Mouse (Mus musculus) urinary bladder, postnatal 36 days (tissue): Measurements from ENCODE around the gene Rnf224.
"Not testable (repeated sequence)": the region's sequence is repeated elsewhere in the genome, so short reads cannot be mapped to it uniquely, and the experiment has no call there.

ENCODE experiments used
- DNase-seq, 2 experiments: peaks; one replicate each; pipeline ENCODE4 v3.0.0; 2022; ENCODE audit warnings: low spot score in 2 of 2, mixed read lengths in 1 of 2

The Rnf224 gene

GRCm38 (mm10) chr2:25236614-25237013, at the start of gene Rnf224:
TSS of gene Rnf224 (minus strand) at chr2:25236787.
- DNase-seq: no peak

- DNase-seq: no peak
Measured at GRCm38 (mm10) chr2:25286314-25286713, 49.7 kb upstream of the Rnf224 start.

DNA sequence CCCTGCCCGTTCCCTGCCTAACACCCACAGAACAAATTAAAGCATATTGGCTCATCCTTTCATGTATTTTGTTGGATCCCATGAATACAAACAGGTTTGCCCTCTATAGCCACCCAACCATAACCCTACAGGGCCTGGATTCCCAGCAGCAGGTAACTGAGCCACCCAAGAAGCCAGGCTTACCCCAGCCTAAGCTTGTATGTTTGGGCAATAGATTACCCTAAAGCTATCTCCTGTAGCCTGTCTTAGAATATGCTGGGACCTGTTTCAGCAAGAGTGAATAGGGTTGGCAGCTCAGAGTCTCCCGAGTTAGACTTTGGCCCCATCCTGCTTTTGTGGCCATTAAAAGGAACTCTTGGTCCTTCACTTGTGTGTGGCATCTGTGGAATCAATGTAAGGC, 49.0 kb upstream of the Rnf224 start:
- no peak for DNase-seq

- DNase-seq: peak; percentile 79
Measured at GRCm38 (mm10) chr2:25278928-25279882, 42.6 kb upstream of the Rnf224 start.

GRCm38 (mm10) chr2:25273010-25273409, 36.4 kb upstream of the Rnf224 start:
- DNase-seq: no peak

GRCm38 (mm10) chr2:25272515-25272914, 35.9 kb upstream of the Rnf224 start:
- DNase-seq: no peak

GRCm38 (mm10) chr2:25271827-25272511, 35.4 kb upstream of the Rnf224 start, which contains the start of the genes Ssna1 and Anapc2:
TSS of gene Ssna1 (minus strand) at chr2:25272438.
TSS of gene Anapc2 (plus strand) at chr2:25272478.
- DNase-seq: peak; percentile 98

DNA sequence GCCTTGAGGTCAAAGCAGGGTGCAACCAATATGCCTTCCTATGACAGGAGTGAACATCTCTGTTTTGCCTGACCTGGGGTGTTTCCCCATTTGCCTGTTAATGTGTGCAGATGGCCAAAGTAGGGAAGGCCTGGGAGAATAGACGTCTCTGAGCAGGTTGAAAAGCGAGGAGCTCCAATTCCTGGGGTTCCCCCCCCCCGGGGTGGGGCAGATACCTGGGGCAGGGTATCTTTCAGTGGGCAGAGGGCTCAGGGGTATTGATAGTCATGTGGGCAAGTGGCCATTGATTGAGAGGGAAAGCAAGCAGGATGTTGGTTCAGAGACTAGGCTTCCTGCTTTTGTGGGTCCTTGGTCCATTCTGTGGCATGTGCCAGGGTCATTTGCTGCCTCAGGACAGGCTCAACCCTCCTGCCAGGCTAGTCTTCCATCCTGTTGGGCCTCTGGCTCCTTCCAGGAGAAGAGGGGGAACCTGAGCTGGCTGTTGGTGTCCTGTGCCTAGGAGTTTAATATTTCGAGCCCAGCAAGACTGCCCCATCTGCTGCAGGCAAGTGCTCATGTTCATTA, 31.2 kb upstream of the Rnf224 start:
- DNase-seq: no peak

- no peak for DNase-seq
Measured at GRCm38 (mm10) chr2:25267241-25267640, 30.7 kb upstream of the Rnf224 start.

GRCm38 (mm10) chr2:25266720-25267119, 30.1 kb upstream of the Rnf224 start:
- DNase-seq: peak in 1 of 2 experiments; percentile 66

GRCm38 (mm10) chr2:25265897-25266656, 29.5 kb upstream of the Rnf224 start:
- DNase-seq: peak in 1 of 2 experiments; percentile 62

GRCm38 (mm10) chr2:25264851-25265250, 28.3 kb upstream of the Rnf224 start:
- DNase-seq: no peak

- DNase-seq: no peak
Measured at GRCm38 (mm10) chr2:25264286-25264660, 27.7 kb upstream of the Rnf224 start.

- DNase-seq: no peak
Measured at GRCm38 (mm10) chr2:25263623-25264285, 27.2 kb upstream of the Rnf224 start.

- no peak for DNase-seq
Measured at GRCm38 (mm10) chr2:25262795-25263622, 26.4 kb upstream of the Rnf224 start.

GRCm38 (mm10) chr2:25262291-25262767, 25.7 kb upstream of the Rnf224 start, which contains the start of gene Tprn:
TSS of gene Tprn (plus strand) at chr2:25262618.
- peak; percentile 89 to 95 for DNase-seq

DNA sequence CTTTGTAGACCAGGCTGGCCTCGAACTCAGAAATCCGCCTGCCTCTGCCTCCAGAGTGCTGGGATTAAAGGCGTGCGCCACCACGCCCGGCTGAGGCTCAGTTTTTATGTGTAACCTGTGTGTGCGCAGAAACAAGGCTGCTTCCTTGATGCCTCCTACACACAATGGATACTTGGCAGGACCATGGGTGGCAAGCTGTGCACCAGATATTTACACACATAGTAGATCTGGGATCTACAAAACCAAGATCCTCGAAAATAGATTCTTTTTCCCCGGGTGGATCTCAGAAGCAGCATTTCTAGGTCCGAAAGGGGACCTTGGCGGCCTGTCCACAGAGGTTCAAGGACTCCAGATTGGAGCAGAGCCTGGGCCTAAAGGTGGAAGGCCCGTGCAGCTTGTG, 25.3 kb upstream of the Rnf224 start:
- DNase-seq: no peak

- no peak for DNase-seq
Measured at GRCm38 (mm10) chr2:25258887-25259286, 22.3 kb upstream of the Rnf224 start.

DNA sequence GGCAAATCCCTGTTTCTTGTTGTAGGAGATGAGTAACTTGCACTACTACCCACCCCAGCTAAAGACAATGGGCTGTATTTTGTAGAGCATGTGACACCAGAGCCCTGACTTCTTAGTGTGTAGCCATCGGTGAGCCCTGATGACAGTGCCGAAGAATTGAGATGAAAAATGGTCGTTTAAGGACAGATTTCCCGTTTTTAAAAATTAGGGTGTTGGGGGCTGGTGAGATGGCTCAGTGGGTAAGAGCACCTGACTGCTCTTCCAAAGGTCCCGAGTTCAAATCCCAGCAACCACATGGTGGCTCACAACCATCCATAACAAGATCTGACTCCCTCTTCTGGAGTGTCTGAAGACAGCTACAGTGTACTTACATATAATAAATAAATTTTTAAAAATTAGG, 20.7 kb upstream of the Rnf224 start:
- DNase-seq: not testable (repeated sequence)
